Mouse (Mus musculus) forebrain, embryonic 14.5 days (tissue): ENCODE measurements at regions not wholly inside any gene's neighbourhood (a gene's known extent, or its start where the extent isn't known, plus 50 kb on each side); places are given as distances from the start of the nearest gene placed in this dataset.

Experiments
- ATAC-seq: fragments of 200-750 bp; cut with Nextera tagmentation; 2 replicates; pipeline ENCODE4 v1.8.0; 2017; ENCODE audit warnings: mild to moderate bottlenecking, moderate library complexity
- DNase-seq: peaks from one replicate; pipeline ENCODE4 v3.0.0-alpha.2; 2015; ENCODE audit warnings: low spot score
- H3K27ac ChIP-seq: fragments of 300-500 bp; sonication (generic); 2 replicates; pipeline ENCODE4 v1.5.1; 2014; ENCODE audit warnings: low read depth, mild to moderate bottlenecking, control low read depth, low read length, moderate library complexity
- H3K27me3 ChIP-seq: fragments of 300-500 bp; sonication (generic); replicated peaks from 2 replicates; pipeline ENCODE4 v1.6.1; 2014; ENCODE audit warnings: low read length, control low read depth, mixed read lengths; ENCODE audit not compliant: control insufficient read depth, insufficient read depth
- H3K36me3 ChIP-seq: fragments of 300-500 bp; sonication (generic); 2 replicates; pipeline ENCODE4 v1.6.1; 2014; ENCODE audit warnings: low read length, control low read depth; ENCODE audit not compliant: control insufficient read depth, insufficient read depth
- H3K4me1 ChIP-seq: fragments of 300-500 bp; sonication (generic); 2 replicates; pipeline ENCODE4 v1.6.1; 2014; ENCODE audit warnings: antibody characterized with exemption, low read length, control low read depth; ENCODE audit not compliant: control insufficient read depth, insufficient read depth
- H3K4me2 ChIP-seq: fragments of 300-500 bp; sonication (generic); 2 replicates; pipeline ENCODE4 v1.6.1; 2014; ENCODE audit warnings: mild to moderate bottlenecking, control low read depth, low read length
- H3K4me3 ChIP-seq: fragments of 300-500 bp; sonication (generic); 2 replicates; pipeline ENCODE4 v1.5.1; 2014; ENCODE audit warnings: low read depth, low read length, control low read depth
- H3K9ac ChIP-seq: fragments of 300-500 bp; sonication (generic); 2 replicates; pipeline ENCODE4 v1.6.1; 2014; ENCODE audit warnings: mild to moderate bottlenecking, low read length, control low read depth, moderate library complexity
- H3K9me3 ChIP-seq: fragments of 300-500 bp; sonication (generic); replicated peaks from 2 replicates; pipeline ENCODE4 v1.6.1; 2016; ENCODE audit warnings: low read length, control low read depth, mixed read lengths; ENCODE audit not compliant: control insufficient read depth
- WGBS: fragments of 180-500 bp; shearing (Covaris S2); extraction: QIAGEN DNeasy Blood & Tissue Kit; methylation state at CpG from one replicate; pipeline ENCODE4 v1.1.7; 2014; 5-methylcytosine and 5-hydroxymethylcytosine counted together

DNA sequence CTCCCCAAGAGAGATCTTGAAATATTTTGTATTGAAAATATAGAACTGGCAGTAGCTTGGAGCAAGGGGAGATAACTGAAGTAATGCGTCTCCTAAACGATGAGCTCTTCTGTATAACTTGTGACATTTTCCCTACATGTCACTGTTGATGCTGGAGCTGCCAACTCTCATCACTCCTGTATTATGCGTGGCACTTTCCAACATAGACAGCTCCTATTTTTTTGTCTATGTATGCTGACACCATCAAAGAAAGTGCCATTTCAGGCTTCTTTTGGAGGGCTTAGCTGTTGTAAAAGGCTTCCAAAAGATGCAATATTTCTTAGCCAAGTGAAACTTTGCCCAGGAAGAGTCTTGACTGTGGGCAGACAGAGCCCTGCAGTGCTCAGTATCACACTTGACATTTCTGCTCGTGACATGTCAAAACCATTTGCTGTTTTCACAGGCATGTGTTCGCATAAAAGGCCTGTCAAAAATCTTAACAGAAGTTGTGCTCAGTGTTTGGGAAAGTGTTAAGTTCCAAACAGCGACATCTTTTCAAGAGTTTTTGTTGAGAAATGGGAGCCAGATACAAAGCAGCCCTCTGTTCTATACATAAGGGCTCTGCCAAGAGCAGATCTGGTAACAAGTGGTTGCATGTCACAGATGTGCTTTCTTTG is 53.6 kb upstream of the Otol1 start:
- DNase-seq (peak; percentile 70), ATAC-seq (peak; percentile 83; the same call in 1 of the 2 replicates)
- 42% methylated on average over 6 of the region's 6 CpGs for WGBS

DNA sequence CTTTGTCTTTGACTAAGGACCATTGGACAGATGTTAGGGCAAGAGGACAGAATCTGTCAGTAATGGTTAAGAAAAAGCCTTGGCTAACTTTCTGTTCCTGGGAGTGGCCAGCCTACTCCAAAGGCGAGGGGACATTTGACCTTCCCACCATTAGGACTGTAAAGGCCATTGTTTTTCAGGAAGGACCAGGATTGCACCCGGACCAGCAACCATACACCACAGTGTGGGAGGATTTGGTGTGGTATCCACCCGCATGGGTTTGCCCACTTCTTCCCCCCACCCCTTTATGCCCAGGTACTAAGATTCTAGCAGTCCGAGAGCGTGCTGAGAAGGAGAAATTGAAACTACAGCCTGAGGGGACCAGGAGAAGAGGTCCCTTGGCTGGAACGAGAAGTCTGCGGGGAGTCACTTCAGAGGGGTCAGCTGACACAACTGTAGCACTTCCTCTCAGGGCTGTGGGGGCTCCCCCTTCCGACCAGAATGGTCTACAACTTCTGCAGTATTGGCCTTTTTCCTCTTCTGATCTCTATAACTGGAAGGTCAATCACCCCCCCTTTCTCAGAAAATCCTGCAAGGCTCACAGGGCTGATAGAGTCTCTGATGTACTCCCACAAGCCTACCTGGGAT is 63.2 kb upstream of the Sptssb start:
- H3K36me3 ChIP-seq, result no peaks in the 10 kb centered on the region
- no peaks in the 10 kb centered on the region for H3K4me1 ChIP-seq
- no peaks in the 10 kb centered on the region for H3K27me3 ChIP-seq
- H3K4me2 ChIP-seq, result no peak overlapping the region
- WGBS, result 87% methylated on average over 8 of the region's 8 CpGs
- H3K9ac ChIP-seq, result no peak overlapping the region
- H3K27ac ChIP-seq, result no peak overlapping the region
- ATAC-seq (no peak), DNase-seq (no peak)
- H3K9me3 ChIP-seq, result no peaks in the 10 kb centered on the region
- no peak overlapping the region for H3K4me3 ChIP-seq

More for the DNA sequence above, 53.6 kb upstream of the Otol1 start:
- Histone ChIP-seq H3K27me3 (no peaks in the 10 kb centered on the region), H3K36me3 (no peaks in the 10 kb centered on the region), H3K4me2 (no peak overlapping the region), H3K4me3 (no peak overlapping the region), H3K27ac (no peak overlapping the region), H3K4me1 (peaks cover 5% of the 10 kb centered on the region; the same call in 1 of the 2 replicates), H3K9me3 (no peaks in the 10 kb centered on the region), H3K9ac (no peak overlapping the region)

DNA sequence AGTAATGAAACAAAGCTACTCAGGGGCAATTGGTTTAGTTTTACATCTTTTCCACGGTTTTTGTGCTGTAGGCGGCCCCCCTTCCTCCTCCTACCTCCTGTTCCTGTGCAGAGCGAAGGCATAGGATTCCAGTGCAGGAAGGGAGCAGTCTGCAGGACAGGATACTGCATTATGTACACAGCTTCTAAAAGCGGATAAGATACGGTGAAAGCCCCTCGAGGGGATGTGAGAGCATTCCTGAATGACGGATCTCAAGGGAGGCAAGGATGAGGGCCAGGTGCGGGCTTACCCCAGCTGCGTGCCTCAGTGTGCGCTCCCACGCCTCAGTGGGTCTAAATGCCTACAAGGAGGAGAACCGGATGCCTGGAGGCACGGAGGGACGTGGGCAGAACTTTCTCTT is 53.1 kb upstream of the Sptssb start:
- ATAC-seq, result no peak

DNA sequence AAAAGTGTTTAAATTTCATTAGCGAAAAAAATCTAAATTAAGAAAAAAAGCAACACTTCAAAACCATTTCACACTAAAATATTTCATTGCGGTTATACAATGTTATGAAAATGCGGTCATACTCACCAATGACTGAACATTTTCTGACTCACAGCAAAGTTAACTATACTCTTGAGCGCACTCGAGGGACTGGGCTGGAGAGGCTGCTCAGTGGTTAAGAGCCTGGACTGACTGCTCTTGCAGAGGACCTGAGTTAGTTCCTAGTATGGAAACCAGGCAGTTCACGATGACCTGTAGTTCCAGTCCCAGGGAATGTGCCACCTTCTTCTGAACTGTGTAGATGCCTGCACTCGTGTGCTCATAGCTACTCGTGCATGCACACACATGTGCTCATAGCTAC is 50.3 kb upstream of the Sptssb start:
- ATAC-seq, result no peak
- Histone ChIP-seq H3K9me3 (no peaks in the 10 kb centered on the region), H3K36me3 (no peaks in the 10 kb centered on the region), H3K4me2 (no peak overlapping the region), H3K9ac (no peak overlapping the region), H3K27me3 (no peaks in the 10 kb centered on the region), H3K4me3 (no peak overlapping the region), H3K27ac (no peak overlapping the region), H3K4me1 (no peaks in the 10 kb centered on the region)
- 90% methylated on average over 8 of the region's 8 CpGs for WGBS
- no peak for DNase-seq

More for the DNA sequence above, 53.1 kb upstream of the Sptssb start:
- DNase-seq, result no peak
- Histone ChIP-seq H3K27ac (no peak overlapping the region), H3K9ac (no peak overlapping the region), H3K4me3 (no peak overlapping the region), H3K4me2 (no peak overlapping the region), H3K4me1 (no peaks in the 10 kb centered on the region), H3K36me3 (no peaks in the 10 kb centered on the region), H3K27me3 (no peaks in the 10 kb centered on the region), H3K9me3 (no peaks in the 10 kb centered on the region)
- WGBS, result 36% methylated on average over 14 of the region's 14 CpGs
